Mouse (Mus musculus): Measurements from ENCODE around the gene Polr2h. TPM values are rescaled to one million over a fixed set of nuclear protein-coding genes. Genes with fewer than 3 reads are reported as not detected.

Gene Polr2h
- total and polyA plus RNA-seq, 3 experiments = 117 to 183 (median 157) TPM

DNA sequence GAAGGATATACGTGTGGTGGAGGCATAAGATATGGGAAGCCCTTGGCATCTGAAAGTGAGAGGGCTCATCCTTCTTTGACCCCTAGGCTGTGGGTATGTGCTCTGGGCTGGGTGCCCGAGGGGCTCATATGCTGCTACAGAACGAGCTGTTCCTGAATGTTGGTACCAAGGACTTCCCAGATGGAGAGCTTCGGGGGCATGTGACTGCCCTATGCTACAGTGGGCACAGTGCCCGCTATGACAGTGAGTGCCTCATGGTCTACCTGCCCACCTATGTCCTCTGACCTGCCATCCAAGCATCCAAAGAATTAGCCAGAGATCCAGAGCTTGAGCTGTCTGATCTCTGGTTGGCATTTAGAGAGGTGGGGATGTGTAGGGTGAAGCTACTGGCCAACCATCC lies 19.4 kb downstream of the Polr2h start:
- Histone ChIP-seq H3K36me3 (replicated peaks in 1 of 2; ENCODE audit: control insufficient read depth in 1 of 2, insufficient read depth in 1 of 2, low read length in 1 of 2) (no peaks in the 10 kb centered on the region), H3K79me2 (replicated peaks; ENCODE audit: control insufficient read depth, extremely low read depth, insufficient read depth, poor library complexity, severe bottlenecking) (no peaks in the 10 kb centered on the region), H3K4me1 (ENCODE audit: control insufficient read depth in 1 of 2, insufficient read depth in 2 of 2) (peaks cover 0 to 5% of the 10 kb centered on the region in 2 experiments; a peak in 1 of 4 replicates), H3K9me3 (replicated peaks; ENCODE audit: low read length) (peaks cover 16% of the 10 kb centered on the region), H3K9ac (ENCODE audit: insufficient read depth, low read depth) (no peak overlapping the region), H3K27me3 (replicated peaks) (peaks cover 58% of the 10 kb centered on the region), H3K27ac (ENCODE audit: insufficient read depth, low read depth) (no peak overlapping the region), H3K4me3 (replicated peaks in 1 of 3; ENCODE audit: low read depth in 2 of 3, low read length in 2 of 3, poor library complexity in 1 of 3) (no peak overlapping the region), H3K4me2 (ENCODE audit: insufficient read depth, low read depth, poor library complexity, severe bottlenecking) (no peak overlapping the region)
- TF ChIP-seq POLR2AphosphoS2 (IDR thresholded peaks at IDR 0.05; ENCODE audit: low read depth, low read length) = no peak
- no peak for TF ChIP-seq CHD1 (IDR thresholded peaks at IDR 0.05; ENCODE audit: low read depth, low read length)
- no peak for TF ChIP-seq ZMIZ1 (IDR thresholded peaks at IDR 0.05; ENCODE audit: low read depth, low read length)
- no peak for TF ChIP-seq MYC (IDR thresholded peaks at IDR 0.05; ENCODE audit: low read depth, low read length)
- TF ChIP-seq NELFE (IDR thresholded peaks at IDR 0.05; ENCODE audit: low read depth, low read length) = no peak
- no peak for TF ChIP-seq ZKSCAN1 (IDR thresholded peaks at IDR 0.05; ENCODE audit: borderline replicate concordance, low read depth, low read length)
- no peak for TF ChIP-seq ZC3H11A (IDR thresholded peaks at IDR 0.05; ENCODE audit: low read depth, low read length)
- no peak for TF ChIP-seq POLR2A (IDR thresholded peaks at IDR 0.05; ENCODE audit: low read depth, low read length)
- no peak for TF ChIP-seq MXI1 (IDR thresholded peaks at IDR 0.05; ENCODE audit: low read depth, low read length)
- TF ChIP-seq SMC3 (IDR thresholded peaks at IDR 0.05; ENCODE audit: low read depth, low read length) = no peak
- no peak for TF ChIP-seq USF2 (conservative IDR thresholded peaks at IDR 0.05; ENCODE audit: low read depth, low read length)
- TF ChIP-seq E2F4 (IDR thresholded peaks at IDR 0.05; ENCODE audit: insufficient replicate concordance, low read depth, low read length) = no peak
- TF ChIP-seq MAFK (IDR thresholded peaks at IDR 0.05; ENCODE audit: insufficient replicate concordance, low read length) = no peak
- TF ChIP-seq ETS1 (conservative IDR thresholded peaks at IDR 0.05; ENCODE audit: low read depth, low read length) = no peak
- TF ChIP-seq TCF12 (IDR thresholded peaks at IDR 0.05; ENCODE audit: low read depth, low read length) = no peak
- no peak for TF ChIP-seq USF1 (IDR thresholded peaks at IDR 0.05; ENCODE audit: low read depth, low read length)
- TF ChIP-seq CHD2 (IDR thresholded peaks at IDR 0.05; ENCODE audit: low read length) = no peak
- TF ChIP-seq MAZ (IDR thresholded peaks at IDR 0.05; ENCODE audit: low read depth, low read length) = no peak
- TF ChIP-seq RCOR1 (conservative IDR thresholded peaks at IDR 0.05; ENCODE audit: low read depth, low read length) = no peak
- dilution Hi-C loops (cut with MboI; ENCODE audit: extremely low pct_ligation_motif_present, extremely low pct_unique_long_range_greater_than_20kb, low sequenced_read_pairs) (no loop called here), in situ Hi-C loops (cut with MboI; ENCODE audit: low pct_ligation_motif_present, low pct_unique_long_range_greater_than_20kb, low sequenced_read_pairs) (no loop called here)
- DNase-seq (ENCODE audit: extremely low read depth) = no peak

DNA sequence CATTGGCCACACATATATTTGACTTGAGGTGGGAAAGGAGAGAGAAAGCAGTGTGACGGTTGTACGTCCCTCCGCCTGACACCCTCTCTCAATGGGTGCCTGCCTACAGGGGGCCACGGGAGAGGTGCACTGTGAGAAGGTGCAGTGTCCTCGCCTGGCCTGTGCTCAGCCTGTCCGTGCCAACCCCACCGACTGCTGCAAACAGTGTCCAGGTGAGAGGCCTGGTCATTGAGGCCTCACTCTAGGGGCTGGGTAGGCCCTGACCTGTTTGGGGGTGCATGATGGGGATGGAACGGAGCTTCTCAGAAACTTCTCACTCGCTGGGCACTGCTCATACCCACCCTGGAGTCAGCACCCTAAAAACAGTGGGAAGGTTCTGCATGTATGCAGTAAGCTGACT lies 22.4 kb downstream of the Polr2h start:
- TF ChIP-seq ZC3H11A (IDR thresholded peaks at IDR 0.05; ENCODE audit: low read depth, low read length) (no peak), POLR2A (IDR thresholded peaks at IDR 0.05; ENCODE audit: low read depth, low read length) (no peak), JUND (conservative IDR thresholded peaks at IDR 0.05; ENCODE audit: low read depth, low read length) (no peak), GABPA (IDR thresholded peaks at IDR 0.05; ENCODE audit: insufficient replicate concordance, low read depth, low read length) (no peak), ZMIZ1 (IDR thresholded peaks at IDR 0.05; ENCODE audit: low read depth, low read length) (no peak), HCFC1 (IDR thresholded peaks at IDR 0.05; ENCODE audit: low read depth, low read length) (no peak), EP300 (IDR thresholded peaks at IDR 0.05; ENCODE audit: low read length) (no peak), RCOR1 (conservative IDR thresholded peaks at IDR 0.05; ENCODE audit: low read depth, low read length) (no peak), CHD1 (IDR thresholded peaks at IDR 0.05; ENCODE audit: low read depth, low read length) (no peak), MAZ (IDR thresholded peaks at IDR 0.05; ENCODE audit: low read depth, low read length) (no peak), POLR2AphosphoS2 (IDR thresholded peaks at IDR 0.05; ENCODE audit: low read depth, low read length) (no peak), TBP (conservative IDR thresholded peaks at IDR 0.05; ENCODE audit: low read depth, low read length) (no peak), MYC (IDR thresholded peaks at IDR 0.05; ENCODE audit: low read depth, low read length) (no peak), ZNF384 (IDR thresholded peaks at IDR 0.05; ENCODE audit: low read depth, low read length) (no peak), MXI1 (IDR thresholded peaks at IDR 0.05; ENCODE audit: low read depth, low read length) (no peak), MAX (IDR thresholded peaks at IDR 0.05; ENCODE audit: low read length) (no peak), PAX5 (IDR thresholded peaks at IDR 0.05; ENCODE audit: low read length) (no peak), KAT2A (IDR thresholded peaks at IDR 0.05; ENCODE audit: insufficient replicate concordance, low read length) (no peak)
- Histone ChIP-seq H3K9me3 (replicated peaks; ENCODE audit: low read length) (peaks cover 8% of the 10 kb centered on the region), H3K9ac (ENCODE audit: insufficient read depth, low read depth) (no peak overlapping the region), H3K4me1 (ENCODE audit: control insufficient read depth in 1 of 2, insufficient read depth in 2 of 2) (peaks cover 0 to 5% of the 10 kb centered on the region in 2 experiments; a peak in 1 of 4 replicates), H3K36me3 (replicated peaks in 1 of 2; ENCODE audit: control insufficient read depth in 1 of 2, insufficient read depth in 1 of 2, low read length in 1 of 2) (no peaks in the 10 kb centered on the region), H3K4me2 (ENCODE audit: insufficient read depth, low read depth, poor library complexity, severe bottlenecking) (no peak overlapping the region), H3K79me2 (replicated peaks; ENCODE audit: control insufficient read depth, extremely low read depth, insufficient read depth, poor library complexity, severe bottlenecking) (no peaks in the 10 kb centered on the region), H3K27ac (ENCODE audit: insufficient read depth, low read depth) (no peak overlapping the region), H3K27me3 (replicated peaks) (peaks cover 43% of the 10 kb centered on the region), H3K4me3 (replicated peaks in 1 of 3; ENCODE audit: low read depth in 2 of 3, low read length in 2 of 3, poor library complexity in 1 of 3) (no peak overlapping the region)
- in situ Hi-C loops (cut with MboI; ENCODE audit: low pct_ligation_motif_present, low pct_unique_long_range_greater_than_20kb, low sequenced_read_pairs) (no loop called here), dilution Hi-C loops (cut with MboI; ENCODE audit: extremely low pct_ligation_motif_present, extremely low pct_unique_long_range_greater_than_20kb, low sequenced_read_pairs) (no loop called here)
- DNase-seq (ENCODE audit: extremely low read depth) = no peak
